Mouse (Mus musculus) layer of hippocampus, adult 9-10 months (tissue): ENCODE results near the gene Lpcat3.
"Not testable (repeated sequence)": the region's sequence is repeated elsewhere in the genome, so short reads cannot be mapped to it uniquely, and the experiment has no call there.

Experiments used
- DNase-seq: peaks from one replicate; pipeline ENCODE4 v3.0.0; 2022; ENCODE audit warnings: low spot score

The Lpcat3 gene

DNA sequence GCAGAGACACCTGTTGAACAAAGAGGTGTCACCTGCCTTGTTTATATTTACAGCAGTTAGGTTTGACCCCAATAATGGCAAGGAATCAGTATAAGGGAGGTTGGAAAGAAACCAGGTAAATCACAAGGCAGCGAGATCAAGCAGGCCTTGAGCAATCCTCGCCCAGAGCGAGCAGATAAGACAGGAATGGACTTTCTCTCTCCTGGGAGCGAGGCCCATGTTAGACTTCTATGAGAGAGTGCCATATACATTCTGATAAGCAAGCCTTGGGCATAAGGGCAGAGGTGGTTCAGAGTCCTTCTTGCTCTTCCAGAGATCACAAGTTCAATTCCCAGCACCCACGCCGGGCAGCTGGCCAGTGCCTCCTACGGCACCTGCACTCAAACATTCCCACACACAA lies 15.9 kb downstream of the Lpcat3 start:
- no peak for DNase-seq

DNA sequence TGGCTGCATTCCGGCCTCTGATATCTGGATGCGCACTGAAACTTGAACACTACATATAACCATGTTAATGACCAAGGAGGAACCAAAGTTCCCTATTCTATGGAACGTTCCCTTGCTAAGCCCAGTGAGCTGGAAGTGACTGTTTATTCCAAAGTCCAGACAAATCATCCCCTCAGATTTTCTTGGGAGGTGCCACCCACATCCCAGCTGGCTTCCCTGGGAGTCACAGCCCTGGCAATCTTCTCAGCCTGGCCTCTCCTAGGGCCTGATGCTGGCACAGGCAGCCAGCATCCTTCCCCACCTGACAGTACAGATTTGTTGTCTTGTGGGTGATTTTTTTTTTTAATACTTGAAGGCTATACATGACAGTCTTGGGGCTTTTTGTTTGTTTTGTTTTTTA lies 16.7 kb downstream of the Lpcat3 start:
- no peak for DNase-seq

GRCm38 (mm10) chr6:124682291-124682690 lies 19.5 kb downstream of the Lpcat3 start:
- DNase-seq: not testable (repeated sequence)

DNA sequence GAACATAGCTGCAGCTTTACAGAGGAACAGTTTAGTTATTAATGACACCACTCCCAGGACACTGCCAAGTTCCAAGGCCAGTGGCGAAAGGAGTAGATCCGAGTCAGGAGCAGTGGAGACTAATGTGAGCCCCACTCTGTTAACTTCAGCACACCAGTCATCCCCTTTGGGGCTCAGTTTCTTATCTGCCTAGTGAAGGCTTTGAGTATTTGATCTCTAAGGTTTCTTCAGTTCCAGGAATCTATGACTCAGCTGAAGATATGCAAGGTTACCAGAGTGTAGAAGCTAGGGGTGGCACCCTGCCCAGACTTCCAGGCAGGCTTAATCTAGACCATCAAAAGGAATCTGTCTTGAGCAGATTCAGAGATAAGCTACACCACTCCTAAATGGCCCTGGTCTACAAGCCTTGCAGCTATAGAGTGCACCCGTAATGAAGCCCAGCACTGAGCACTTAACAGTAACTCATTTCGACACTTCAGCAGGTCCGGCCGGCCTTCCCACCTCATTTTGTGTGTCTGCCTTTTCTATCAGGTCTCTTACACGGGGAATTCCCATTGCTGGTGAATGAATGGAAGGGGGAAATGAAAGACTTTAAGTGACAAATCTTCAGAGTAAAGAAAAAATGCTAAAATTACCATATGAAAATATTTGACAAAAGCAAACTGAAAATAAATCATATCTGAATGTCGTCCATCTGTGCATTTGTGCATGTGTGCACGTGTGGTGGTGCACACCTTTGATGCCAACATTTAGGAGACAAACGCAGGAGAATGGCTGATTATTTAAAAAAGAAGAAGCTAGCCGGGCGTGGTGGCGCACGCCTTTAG lies 21.0 kb downstream of the Lpcat3 start:
- DNase-seq: no peak

DNA sequence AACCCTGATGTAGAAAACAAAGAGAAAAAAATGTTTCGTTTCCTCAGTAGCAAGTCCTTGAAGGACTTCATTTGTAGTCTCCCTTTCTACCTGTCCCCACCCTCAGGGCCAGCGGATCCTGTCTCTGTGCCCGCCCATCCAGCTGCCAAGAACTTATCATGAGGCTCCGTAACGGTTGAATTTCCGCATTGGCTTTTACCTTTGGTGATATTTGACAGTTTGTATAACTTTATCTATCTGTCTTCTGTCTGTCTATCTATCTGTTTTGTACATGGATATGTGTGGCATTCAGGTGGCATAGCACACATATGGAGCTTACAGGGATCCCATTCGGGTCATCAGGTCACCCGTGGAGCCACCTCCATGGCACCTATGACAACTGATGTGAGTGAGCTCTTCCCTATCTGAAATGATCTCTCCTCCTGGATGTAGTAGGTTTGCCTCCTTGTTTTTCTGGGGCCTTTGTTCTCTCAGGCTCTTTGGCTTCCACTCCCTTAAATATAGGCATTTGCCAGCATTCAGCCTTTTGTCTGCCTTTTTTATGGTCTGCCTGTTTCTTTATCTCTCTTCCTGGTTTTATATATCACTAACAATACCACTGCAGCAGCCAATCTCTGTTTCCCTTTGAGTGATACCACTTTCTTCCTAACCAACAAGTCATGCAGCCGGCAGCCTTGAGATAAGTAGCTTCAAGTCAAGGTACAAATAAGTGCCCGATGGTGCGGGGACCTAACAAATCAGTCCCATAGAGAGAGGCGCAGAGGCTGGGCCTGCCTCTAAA lies 23.0 kb downstream of the Lpcat3 start:
- no peak for DNase-seq

GRCm38 (mm10) chr6:124686644-124687043 lies 23.8 kb downstream of the Lpcat3 start:
- not testable (repeated sequence) for DNase-seq

DNA sequence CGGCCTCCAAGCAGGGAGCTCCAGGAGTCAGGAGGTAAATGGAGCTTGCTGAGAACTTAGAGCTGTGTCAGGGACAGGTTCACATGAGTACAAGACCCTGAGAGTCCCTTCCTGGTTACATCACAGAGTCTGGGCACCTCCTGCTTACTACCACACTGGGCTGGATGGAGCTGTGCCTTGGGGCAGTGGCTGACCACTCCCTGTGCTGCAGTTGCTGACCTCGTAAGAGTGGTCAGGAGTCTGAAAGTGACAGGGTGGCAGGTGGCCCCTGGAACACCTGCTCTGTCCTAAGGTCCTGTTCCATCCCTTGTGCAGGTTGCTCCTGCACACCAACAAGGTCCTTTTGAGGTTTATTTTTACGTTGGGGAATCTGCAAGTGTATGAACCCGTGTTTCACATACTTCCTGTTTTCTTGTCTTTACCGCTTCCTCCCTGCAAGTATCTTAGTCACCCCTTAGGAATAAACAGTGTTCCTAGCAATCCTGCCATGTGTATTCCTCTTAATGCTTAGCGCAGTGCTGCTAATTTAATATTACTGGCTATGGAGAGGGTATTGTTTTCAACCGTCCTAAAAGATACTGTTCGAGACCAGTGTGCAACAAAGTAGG lies 25.4 kb downstream of the Lpcat3 start:
- DNase-seq: no peak

DNA sequence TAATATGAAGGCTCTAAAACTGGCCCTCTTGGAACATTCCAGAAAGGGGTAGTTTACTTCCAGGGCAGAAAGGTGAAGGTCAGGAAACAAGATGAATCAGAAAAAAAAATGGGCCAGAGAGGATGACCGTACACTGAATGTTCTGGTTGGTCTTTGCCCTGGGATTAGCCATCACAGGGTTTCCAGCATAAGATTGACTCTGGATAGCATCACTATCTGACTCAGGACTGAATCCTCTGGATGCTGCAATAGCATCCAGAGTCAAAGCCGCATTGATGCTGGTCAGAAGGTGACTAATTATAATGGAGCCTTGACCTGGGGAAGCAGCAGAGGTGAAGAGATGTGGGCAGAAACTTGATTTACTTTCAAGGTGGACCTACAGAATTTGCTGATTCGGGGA lies 26.2 kb downstream of the Lpcat3 start:
- DNase-seq: no peak

DNA sequence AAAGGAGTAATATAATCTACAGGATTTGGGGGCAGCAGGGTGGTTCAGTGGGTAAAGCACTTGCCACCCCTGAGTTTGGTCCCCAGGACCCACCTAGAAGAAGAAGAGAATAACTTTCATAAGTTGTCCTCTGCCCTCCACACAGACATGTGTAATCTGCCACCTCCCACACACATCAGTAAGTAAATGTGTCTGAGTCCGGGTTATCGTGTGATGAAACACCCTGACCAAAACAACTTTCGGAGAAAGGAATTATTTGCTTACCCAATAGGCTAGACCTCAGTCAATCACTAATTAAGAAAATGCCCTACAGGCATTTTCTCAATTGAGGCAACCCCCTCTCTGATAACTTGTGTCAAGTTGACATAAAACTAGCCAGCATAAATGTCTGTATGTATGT lies 27.7 kb downstream of the Lpcat3 start:
- DNase-seq: no peak

GRCm38 (mm10) chr6:124693243-124693981 lies 30.6 kb downstream of the Lpcat3 start:
- no peak for DNase-seq

- DNase-seq: no peak
Measured at GRCm38 (mm10) chr6:124694166-124694955, 31.5 kb downstream of the Lpcat3 start.

GRCm38 (mm10) chr6:124696441-124697150 lies 33.8 kb downstream of the Lpcat3 start:
- no peak for DNase-seq

DNA sequence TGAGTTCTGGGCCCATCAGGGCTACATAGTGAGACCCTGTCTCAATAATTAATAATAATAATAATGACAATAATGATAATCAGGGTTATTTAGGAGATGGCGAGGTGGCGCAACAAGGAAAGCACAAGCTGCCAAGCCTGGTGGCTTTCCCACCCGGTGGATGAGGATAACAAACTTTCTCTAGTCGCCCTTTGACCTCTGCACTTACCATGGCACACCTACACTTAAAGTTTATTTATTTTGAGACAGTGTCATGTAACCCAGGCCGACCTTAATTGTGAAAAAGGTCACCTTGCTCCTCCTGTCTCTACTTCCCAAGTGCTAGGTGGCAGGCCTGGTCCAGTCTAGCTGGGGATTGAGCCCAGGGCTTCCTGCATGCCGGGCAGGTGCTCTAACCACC lies 35.9 kb downstream of the Lpcat3 start:
- DNase-seq: no peak

DNA sequence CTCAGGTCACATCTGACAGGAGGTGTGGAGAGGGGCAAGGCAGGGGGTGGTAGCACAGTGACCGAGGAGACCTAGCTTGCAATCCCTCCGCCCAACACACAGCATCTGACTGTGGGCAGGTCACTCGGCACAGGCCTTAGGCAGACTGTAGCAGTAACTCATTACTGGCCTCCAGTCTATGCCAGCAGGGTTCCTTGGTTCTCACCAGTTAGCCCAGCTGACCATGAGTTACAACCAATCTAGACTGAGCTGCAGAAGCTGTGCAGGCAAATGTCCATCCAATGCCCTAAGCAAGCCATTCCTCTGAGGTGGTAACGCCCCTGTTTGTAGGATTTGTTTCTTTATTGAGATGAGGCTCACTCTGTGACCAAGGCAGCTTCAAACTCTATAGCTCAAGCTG lies 36.5 kb downstream of the Lpcat3 start:
- DNase-seq: no peak

GRCm38 (mm10) chr6:124699962-124700610 lies 37.3 kb downstream of the Lpcat3 start:
- DNase-seq: no peak

- no peak for DNase-seq
Measured at GRCm38 (mm10) chr6:124701338-124701737, 38.5 kb downstream of the Lpcat3 start.

DNA sequence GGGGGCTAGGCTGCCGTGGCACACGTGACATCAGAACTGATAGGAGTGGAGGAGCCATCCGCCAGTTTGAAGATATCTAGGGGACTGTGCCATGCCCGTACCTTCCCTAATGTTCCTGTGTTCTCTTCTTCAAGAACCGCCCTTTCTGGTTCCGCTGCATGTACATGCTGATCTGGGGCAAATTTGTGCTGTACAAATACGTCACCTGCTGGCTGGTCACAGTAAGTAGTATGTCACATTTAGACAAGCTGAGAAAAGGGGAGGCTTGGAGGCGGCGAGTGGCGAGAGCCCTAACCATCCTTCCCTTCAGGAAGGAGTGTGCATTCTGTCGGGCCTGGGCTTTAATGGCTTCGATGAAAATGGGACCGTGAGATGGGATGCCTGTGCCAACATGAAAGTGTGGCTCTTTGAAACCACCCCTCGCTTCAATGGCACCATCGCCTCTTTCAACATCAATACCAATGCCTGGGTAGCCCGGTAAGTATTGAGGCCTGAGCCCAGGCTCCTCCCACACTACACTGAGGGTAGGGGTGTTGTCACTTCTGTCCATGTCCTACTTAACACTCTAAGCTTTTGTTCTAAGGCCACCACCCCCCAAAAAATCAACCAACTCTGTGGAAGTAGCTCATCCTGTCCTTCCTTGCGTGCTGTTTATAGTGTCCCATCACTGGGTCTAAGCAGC lies 39.4 kb downstream of the Lpcat3 start:
- no peak for DNase-seq

GRCm38 (mm10) chr6:124702784-124703103 lies 39.9 kb downstream of the Lpcat3 start:
- DNase-seq: no peak

DNA sequence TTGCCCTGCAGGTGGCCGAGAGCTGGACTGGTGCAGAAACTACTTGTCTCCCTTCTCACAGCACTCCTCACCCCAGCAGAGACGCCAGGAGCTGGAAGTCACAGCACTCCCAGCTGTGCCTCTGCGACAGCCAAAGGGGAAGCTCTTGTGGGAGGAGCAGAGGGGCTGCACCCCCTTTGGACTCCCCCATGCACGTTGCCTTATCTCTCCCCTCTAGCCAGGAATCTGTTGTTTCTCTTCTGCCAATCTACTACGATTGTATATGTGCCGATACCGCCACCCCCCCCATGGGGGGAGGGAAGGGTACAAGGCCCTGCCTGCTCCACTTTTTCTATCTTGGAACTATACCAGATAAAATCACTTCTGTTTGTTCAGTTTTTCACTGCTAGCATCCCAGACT lies 41.0 kb downstream of the Lpcat3 start:
- no peak for DNase-seq

DNA sequence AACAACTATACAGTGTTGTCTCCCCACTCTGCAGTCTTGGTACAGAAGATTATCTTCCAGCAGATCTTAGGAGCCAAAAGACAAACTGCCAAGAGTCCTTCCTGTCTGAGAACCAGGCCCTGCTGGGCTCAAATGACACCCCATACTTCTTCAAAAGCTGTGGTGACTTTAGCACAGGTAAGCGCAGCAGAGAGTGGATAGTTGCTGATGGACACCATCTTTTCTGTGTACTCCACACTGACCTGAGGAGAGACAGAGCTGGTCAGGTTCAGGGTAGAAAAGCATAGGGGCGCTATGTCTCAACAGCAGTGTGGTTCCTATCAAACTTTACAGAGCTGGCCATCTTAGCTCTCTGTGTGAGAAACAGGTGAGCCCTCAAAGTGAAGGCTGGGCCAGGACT lies 41.6 kb downstream of the Lpcat3 start:
- DNase-seq: no peak
